Mouse (Mus musculus) forebrain, embryonic 10.5 days (tissue): ENCODE measurements around the gene Btbd19. TPM values are rescaled to one million over a fixed set of nuclear protein-coding genes. Genes with fewer than 3 reads are reported as not detected.

Source experiments
- DNase-seq: peaks from one replicate; pipeline ENCODE4 v3.0.0-alpha.2; 2017; ENCODE audit warnings: low spot score; ENCODE audit errors: extremely low spot score
- H3K27ac ChIP-seq: fragments of 300-500 bp; sonication (generic); 2 replicates; pipeline ENCODE4 v1.5.1; 2016; ENCODE audit warnings: mild to moderate bottlenecking
- H3K27me3 ChIP-seq: fragments of 300-500 bp; sonication (generic); 2 replicates; pipeline ENCODE4 v1.6.1; 2016; ENCODE audit warnings: mild to moderate bottlenecking; ENCODE audit not compliant: poor library complexity, severe bottlenecking
- H3K36me3 ChIP-seq: fragments of 300-500 bp; sonication (generic); replicated peaks from 2 replicates; pipeline ENCODE4 v1.6.1; 2016; ENCODE audit warnings: mild to moderate bottlenecking, moderate library complexity
- H3K4me1 ChIP-seq: fragments of 300-500 bp; sonication (generic); 2 replicates; pipeline ENCODE4 v1.6.1; 2016
- H3K4me3 ChIP-seq: fragments of 300-500 bp; sonication (generic); 2 replicates; pipeline ENCODE4 v1.5.1; 2016; ENCODE audit warnings: mild to moderate bottlenecking, moderate library complexity
- H3K9me3 ChIP-seq: fragments of 300-500 bp; sonication (generic); 2 replicates; pipeline ENCODE4 v1.6.1; 2016; ENCODE audit warnings: mild to moderate bottlenecking, moderate library complexity
- WGBS: fragments of 180-500 bp; shearing (Covaris S2); methylation state at CpG from one replicate; pipeline ENCODE4 v1.1.7; 2016; 5-methylcytosine and 5-hydroxymethylcytosine counted together
- polyA plus RNA-seq: library from polyadenylated mRNA; unstranded; fragments of >200 nt; fragmentation: Nextera tagmentation; extraction: Ambion mirVana; gene quantifications from 2 replicates; pipeline ENCODE4 v1.2.1, GENCODE M21; 2016

Gene Btbd19
- polyA plus RNA-seq, 1 experiment from 2014 or later: 5.3 TPM

GRCm38 (mm10) chr4:117148047-117148713 is 22.7 kb upstream of the Btbd19 start:
- no peak for DNase-seq
- WGBS: 90% methylated on average over 18 of the region's 18 CpGs
- no peaks in the 10 kb centered on the region for H3K9me3 ChIP-seq
- H3K4me3 ChIP-seq: no peak overlapping the region
- no peaks in the 10 kb centered on the region for H3K27me3 ChIP-seq
- H3K4me1 ChIP-seq: peaks cover 10% of the 10 kb centered on the region
- no peak overlapping the region for H3K27ac ChIP-seq
- H3K36me3 ChIP-seq: peaks cover 54% of the 10 kb centered on the region

- no peaks in the 10 kb centered on the region for H3K9me3 ChIP-seq
- H3K4me3 ChIP-seq: 0 out of 2 replicates have a peak overlapping the region, but pooled peaks have one; percentile 5
- 0 out of 2 replicates have a peak overlapping the region, but pooled peaks have one; percentile 44 for H3K27ac ChIP-seq
- peak; percentile 86 for DNase-seq
- 30% methylated on average over 15 of the region's 15 CpGs for WGBS
- H3K27me3 ChIP-seq: no peaks in the 10 kb centered on the region
- peaks cover 36% of the 10 kb centered on the region for H3K36me3 ChIP-seq
- H3K4me1 ChIP-seq: 0 out of 2 replicates have a peak, but pooled peaks cover 4% of the 10 kb centered on the region
Observed at GRCm38 (mm10) chr4:117146176-117146575, 20.7 kb upstream of the Btbd19 start.

GRCm38 (mm10) chr4:117145248-117145647 is 19.7 kb upstream of the Btbd19 start:
- WGBS: 91% methylated on average over 13 of the region's 13 CpGs
- Histone ChIP-seq H3K36me3 (peaks cover 26% of the 10 kb centered on the region), H3K27ac (no peak overlapping the region), H3K27me3 (no peaks in the 10 kb centered on the region), H3K4me1 (0 out of 2 replicates have a peak, but pooled peaks cover 4% of the 10 kb centered on the region), H3K4me3 (no peak overlapping the region), H3K9me3 (no peaks in the 10 kb centered on the region)
- DNase-seq: no peak

GRCm38 (mm10) chr4:117143023-117143422 is 17.5 kb upstream of the Btbd19 start:
- H3K4me3 ChIP-seq: no peak overlapping the region
- WGBS: 75% methylated on average over 7 of the region's 7 CpGs
- H3K27me3 ChIP-seq: no peaks in the 10 kb centered on the region
- H3K36me3 ChIP-seq: peaks cover 4% of the 10 kb centered on the region
- H3K27ac ChIP-seq: no peak overlapping the region
- no peak for DNase-seq
- no peaks in the 10 kb centered on the region for H3K9me3 ChIP-seq
- H3K4me1 ChIP-seq: peaks cover 14% of the 10 kb centered on the region

GRCm38 (mm10) chr4:117140613-117141012 is 15.1 kb upstream of the Btbd19 start:
- DNase-seq: no peak
- peaks cover 20% of the 10 kb centered on the region for H3K4me1 ChIP-seq
- WGBS: 45% methylated on average over 4 of the region's 4 CpGs
- peaks cover 7% of the 10 kb centered on the region; the same call in 1 of the 2 replicates for H3K27me3 ChIP-seq
- H3K4me3 ChIP-seq: no peak overlapping the region
- no peaks in the 10 kb centered on the region for H3K9me3 ChIP-seq
- no peaks in the 10 kb centered on the region for H3K36me3 ChIP-seq
- H3K27ac ChIP-seq: no peak overlapping the region

GRCm38 (mm10) chr4:117139217-117139612 is 13.7 kb upstream of the Btbd19 start:
- H3K36me3 ChIP-seq: no peaks in the 10 kb centered on the region
- peaks cover 11% of the 10 kb centered on the region; the same call in 1 of the 2 replicates for H3K27me3 ChIP-seq
- peak overlapping the region; percentile 48; the same call in 1 of the 2 replicates for H3K27ac ChIP-seq
- DNase-seq: no peak
- WGBS: 3% methylated on average over 2 of the region's 2 CpGs
- H3K4me1 ChIP-seq: peaks cover 32% of the 10 kb centered on the region
- H3K9me3 ChIP-seq: no peaks in the 10 kb centered on the region
- no peak overlapping the region for H3K4me3 ChIP-seq

GRCm38 (mm10) chr4:117138295-117139216 is 13.0 kb upstream of the Btbd19 start:
- H3K9me3 ChIP-seq: no peaks in the 10 kb centered on the region
- H3K36me3 ChIP-seq: no peaks in the 10 kb centered on the region
- DNase-seq: no peak
- peaks cover 37% of the 10 kb centered on the region for H3K4me1 ChIP-seq
- WGBS: 76% methylated on average over 16 of the region's 17 CpGs
- H3K27me3 ChIP-seq: peaks cover 11% of the 10 kb centered on the region
- peak overlapping the region; percentile 48; the same call in 1 of the 2 replicates for H3K27ac ChIP-seq
- H3K4me3 ChIP-seq: no peak overlapping the region

- 32% methylated on average over 8 of the region's 8 CpGs for WGBS
- no peak for DNase-seq
- Histone ChIP-seq H3K4me3 (no peak overlapping the region), H3K27me3 (peaks cover 36% of the 10 kb centered on the region), H3K27ac (no peak overlapping the region), H3K9me3 (no peaks in the 10 kb centered on the region), H3K4me1 (peaks cover 62% of the 10 kb centered on the region), H3K36me3 (no peaks in the 10 kb centered on the region)
Observed at GRCm38 (mm10) chr4:117136034-117136433, 10.5 kb upstream of the Btbd19 start.

- peak overlapping the region; percentile 92; the same call in 1 of the 2 replicates for H3K4me3 ChIP-seq
- 34% methylated on average over 2 of the region's 2 CpGs for WGBS
Observed at GRCm38 (mm10) chr4:117134601-117134995, 9.1 kb upstream of the Btbd19 start.

GRCm38 (mm10) chr4:117133817-117134600 is 8.5 kb upstream of the Btbd19 start, which contains the start of gene Plk3:
TSS of gene Plk3 (minus strand) at chr4:117133963.
- H3K4me1 ChIP-seq: peaks cover 73% of the 10 kb centered on the region
- H3K9me3 ChIP-seq: no peaks in the 10 kb centered on the region
- H3K4me3 ChIP-seq: peak within 1 kb of the TSS; percentile 92
- peak; percentile 95 for DNase-seq
- peak within 1 kb of the TSS; percentile 86 for H3K27ac ChIP-seq
- peaks cover 16% of the 10 kb centered on the region for H3K36me3 ChIP-seq
- peaks cover 55% of the 10 kb centered on the region for H3K27me3 ChIP-seq
- 2% methylated on average over 41 of the region's 48 CpGs for WGBS

More at GRCm38 (mm10) chr4:117134601-117134995, 9.1 kb upstream of the Btbd19 start:
- Histone ChIP-seq H3K27me3 (peaks cover 50% of the 10 kb centered on the region), H3K9me3 (no peaks in the 10 kb centered on the region), H3K4me1 (peaks cover 76% of the 10 kb centered on the region), H3K27ac (peak overlapping the region; percentile 86; the same call in 1 of the 2 replicates), H3K36me3 (peaks cover 10% of the 10 kb centered on the region)
- no peak for DNase-seq

- Histone ChIP-seq H3K9me3 (no peaks in the 10 kb centered on the region), H3K4me1 (peaks cover 67% of the 10 kb centered on the region), H3K4me3 (peak overlapping the region; percentile 92), H3K27me3 (peaks cover 61% of the 10 kb centered on the region), H3K36me3 (peaks cover 22% of the 10 kb centered on the region), H3K27ac (peak overlapping the region; percentile 86)
- 1% methylated on average over 42 of the region's 42 CpGs for WGBS
- peak; percentile 52 for DNase-seq
Observed at GRCm38 (mm10) chr4:117133366-117133796, 7.9 kb upstream of the Btbd19 start.

- H3K4me3 ChIP-seq: peak overlapping the region; percentile 92
- H3K27ac ChIP-seq: peak overlapping the region; percentile 86
- DNase-seq: no peak
- peaks cover 65% of the 10 kb centered on the region for H3K27me3 ChIP-seq
- no peaks in the 10 kb centered on the region for H3K9me3 ChIP-seq
- WGBS: 5% methylated on average over 11 of the region's 11 CpGs
- H3K4me1 ChIP-seq: peaks cover 66% of the 10 kb centered on the region
- peaks cover 28% of the 10 kb centered on the region for H3K36me3 ChIP-seq
Observed at GRCm38 (mm10) chr4:117132794-117133143, 7.2 kb upstream of the Btbd19 start.
